Mouse (Mus musculus): Measurements from ENCODE around the gene Kat6b.

GRCm38 (mm10) chr14:21499631-21500153, 18.5 kb downstream of the Kat6b start:
- no peak for TF ChIP-seq CTCF (IDR thresholded peaks at IDR 0.05; ENCODE audit: borderline replicate concordance, insufficient read depth, low read depth, low read length)
- TF ChIP-seq POLR2A (IDR thresholded peaks at IDR 0.05; ENCODE audit: borderline replicate concordance, insufficient read depth, low read length): 0 out of 2 replicates have a peak, but pooled peaks have one; percentile 13
